Mouse (Mus musculus): ENCODE measurements around the gene Nub1. TPM values are rescaled to one million over a fixed set of nuclear protein-coding genes. Genes with fewer than 3 reads are reported as not detected.

Nub1 gene
- 15.7 and 16.5 TPM in 2 replicates for polyA plus RNA-seq (2012; rRNA removed)

DNA sequence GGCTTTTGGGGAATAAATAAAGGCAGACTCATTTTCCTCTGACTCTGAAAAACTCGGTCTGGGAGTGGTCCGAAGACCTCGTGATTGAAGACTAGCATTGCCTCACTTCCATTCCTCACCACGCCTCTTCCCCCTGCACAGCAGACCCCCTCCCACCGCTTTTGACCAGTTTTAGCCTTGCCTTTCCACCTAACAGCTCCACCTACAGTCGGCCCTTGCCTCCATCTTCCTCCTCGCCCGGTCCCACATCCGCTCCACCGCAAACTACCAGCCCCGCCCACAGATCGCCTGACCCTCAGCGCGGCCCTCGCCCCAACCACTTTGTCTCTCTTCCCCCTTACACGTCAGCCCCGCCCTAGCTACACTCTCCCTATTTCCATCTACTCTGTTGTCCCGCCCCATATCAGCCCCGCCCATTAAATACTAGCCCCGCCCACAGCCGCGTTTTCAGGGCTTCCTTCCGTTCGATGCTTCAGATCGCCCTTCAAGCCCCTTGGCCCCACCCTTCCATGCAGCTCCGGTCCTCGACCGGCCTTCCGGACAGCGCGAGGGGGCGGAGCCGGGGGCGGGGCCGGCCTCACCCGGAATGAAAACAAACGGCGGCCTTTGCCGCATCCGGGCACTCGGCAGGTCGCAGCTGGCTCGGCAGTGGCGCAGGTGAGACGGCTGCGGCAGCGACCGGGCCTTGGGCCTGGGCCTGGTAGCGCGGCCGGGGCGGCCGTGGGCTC is at the start of gene Nub1:
Gene Nub1, plus strand, starts transcription at position 167 of the 728 bp plus-strand sequence.

DNA sequence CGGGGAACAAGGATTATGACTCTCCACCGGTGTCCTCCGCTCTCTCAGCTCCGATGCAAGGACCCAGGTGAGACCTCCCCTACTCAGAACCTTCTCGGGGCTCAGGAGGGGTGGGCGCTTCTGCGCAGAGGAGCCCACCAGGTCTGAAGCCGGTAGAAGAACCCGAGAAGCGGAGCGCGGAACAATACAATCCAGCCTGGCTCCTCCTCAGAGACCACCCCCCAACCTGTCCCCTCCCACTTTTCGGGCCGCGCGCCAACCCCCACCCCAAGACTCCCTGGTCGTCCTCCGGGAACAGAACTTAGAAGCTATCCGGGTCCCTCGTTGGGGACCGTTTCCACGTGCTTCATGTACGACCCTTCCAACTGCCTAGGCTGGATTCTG is 45.1 kb downstream of the Nub1 start, which contains the start of gene Wdr86:
Gene Wdr86, minus strand, starts transcription at position 240 of the 384 bp plus-strand sequence.

GRCm38 (mm10) chr5:24757816-24758215 is 72.5 kb downstream of the Nub1 start, which contains the start of gene Crygn:
Crygn (minus strand) TSS chr5:24758008.

Other genes with a start within 250 kb of the Nub1 start
- 68.3 and 84.0 TPM in 2 replicates for gene Fastk, start 240.2 kb upstream of the Nub1 start, polyA plus RNA-seq (2012; rRNA removed)
- gene Tmub1, start 237.7 kb upstream of the Nub1 start, polyA plus RNA-seq (2012; rRNA removed), result 6.2 and 6.4 TPM in 2 replicates
- gene Agap3, start 233.4 kb upstream of the Nub1 start, polyA plus RNA-seq (2012; rRNA removed), result 10.9 and 14.0 TPM in 2 replicates
- gene Gbx1, start 158.3 kb upstream of the Nub1 start, polyA plus RNA-seq (2012; rRNA removed), result not detected in 2 replicates
- gene Asb10, start 144.6 kb upstream of the Nub1 start, polyA plus RNA-seq (2012; rRNA removed), result 0.07 and 0.14 TPM in 2 replicates
- gene 4931409K22Rik, start 128.7 kb upstream of the Nub1 start, polyA plus RNA-seq (2012; rRNA removed), result 0.01 and 0.02 TPM in 2 replicates
- 19.8 and 20.2 TPM in 2 replicates for gene Abcf2, start 108.1 kb upstream of the Nub1 start, polyA plus RNA-seq (2012; rRNA removed)
- 7.7 and 8.8 TPM in 2 replicates for gene Chpf2, start 98.8 kb upstream of the Nub1 start, polyA plus RNA-seq (2012; rRNA removed)
- 1.1 and 1.4 TPM in 2 replicates for gene Smarcd3, start 61.1 kb upstream of the Nub1 start, polyA plus RNA-seq (2012; rRNA removed)
- gene Wdr86, start 45.2 kb downstream of the Nub1 start, polyA plus RNA-seq (2012; rRNA removed), result 1.7 and 1.9 TPM in 2 replicates
- gene Crygn, start 72.5 kb downstream of the Nub1 start, polyA plus RNA-seq (2012; rRNA removed), result 0.17 and 0.20 TPM in 2 replicates
- 30.5 TPM in 2 replicates for gene Rheb, start 157.1 kb downstream of the Nub1 start, polyA plus RNA-seq (2012; rRNA removed)